Mouse (Mus musculus) intestine, embryonic 16.5 days (tissue): ENCODE measurements around the gene Ticrr. TPM values are rescaled to one million over a fixed set of nuclear protein-coding genes. Genes with fewer than 3 reads are reported as not detected.

ENCODE experiments used
- ATAC-seq: fragments of 200-750 bp; cut with Nextera tagmentation; 2 replicates; pipeline ENCODE4 v1.8.0; 2017; ENCODE audit warnings: moderate TSS enrichment, moderate library complexity
- H3K27ac ChIP-seq: fragments of 300-500 bp; sonication (generic); 2 replicates; pipeline ENCODE4 v1.5.1; 2014; ENCODE audit warnings: mild to moderate bottlenecking, low read length
- H3K27me3 ChIP-seq: fragments of 300-500 bp; sonication (generic); replicated peaks from 2 replicates; pipeline ENCODE4 v1.6.1; 2014; ENCODE audit warnings: low read length, control low read depth, mixed read lengths; ENCODE audit not compliant: control insufficient read depth, insufficient read depth
- H3K36me3 ChIP-seq: fragments of 300-500 bp; sonication (generic); 2 replicates; pipeline ENCODE4 v1.6.1; 2014; ENCODE audit warnings: low read length, control low read depth; ENCODE audit not compliant: control insufficient read depth, insufficient read depth
- H3K4me1 ChIP-seq: fragments of 300-500 bp; sonication (generic); 2 replicates; pipeline ENCODE4 v1.6.1; 2014; ENCODE audit warnings: low read length, control low read depth, mixed read lengths; ENCODE audit not compliant: control insufficient read depth, insufficient read depth
- H3K4me2 ChIP-seq: fragments of 300-500 bp; sonication (generic); 2 replicates; pipeline ENCODE4 v1.6.1; 2014; ENCODE audit warnings: low read depth, low read length, control low read depth
- H3K4me3 ChIP-seq: fragments of 300-500 bp; sonication (generic); 2 replicates; pipeline ENCODE4 v1.5.1; 2014; ENCODE audit warnings: mild to moderate bottlenecking, low read length
- H3K9ac ChIP-seq: fragments of 300-500 bp; sonication (generic); 2 replicates; pipeline ENCODE4 v1.6.1; 2014; ENCODE audit warnings: low read depth, low read length
- H3K9me3 ChIP-seq: fragments of 300-500 bp; sonication (generic); 2 replicates; pipeline ENCODE4 v1.6.1; 2016; ENCODE audit warnings: low read length, control low read depth; ENCODE audit not compliant: control insufficient read depth
- whole genome bisulfite sequencing: fragments of 180-500 bp; shearing (Covaris S2); extraction: QIAGEN DNeasy Blood & Tissue Kit; methylation state at CpG from one replicate; pipeline ENCODE4 v1.1.7; 2014; 5-methylcytosine and 5-hydroxymethylcytosine counted together
- polyA plus RNA-seq: library from polyadenylated mRNA; unstranded; fragments of >200 nt; fragmentation: Nextera tagmentation; extraction: Ambion mirVana; gene quantifications from 2 replicates; pipeline ENCODE4 v1.2.1, GENCODE M21; 2015

The Ticrr gene
- polyA plus RNA-seq, 1 experiment from 2014 or later: 4.5 TPM

GRCm38 (mm10) chr7:79666690-79667089 lies 6.7 kb downstream of the Ticrr start:
- peaks cover 10% of the 10 kb centered on the region; the same call in 1 of the 2 replicates for H3K4me1 ChIP-seq
- H3K27ac ChIP-seq: no peak overlapping the region
- ATAC-seq: no peak
- no peaks in the 10 kb centered on the region for H3K27me3 ChIP-seq
- no peaks in the 10 kb centered on the region for H3K9me3 ChIP-seq
- no peak overlapping the region for H3K4me3 ChIP-seq
- peaks cover 17% of the 10 kb centered on the region; the same call in 1 of the 2 replicates for H3K36me3 ChIP-seq
- no peak overlapping the region for H3K9ac ChIP-seq
- no peak overlapping the region for H3K4me2 ChIP-seq

- no peak overlapping the region for H3K4me2 ChIP-seq
- no peak for ATAC-seq
- no peak overlapping the region for H3K27ac ChIP-seq
- no peak overlapping the region for H3K4me3 ChIP-seq
- H3K9ac ChIP-seq: no peak overlapping the region
- no peaks in the 10 kb centered on the region for H3K4me1 ChIP-seq
- WGBS: 94% methylated on average over 4 of the region's 4 CpGs
- H3K36me3 ChIP-seq: peaks cover 24% of the 10 kb centered on the region; the same call in 1 of the 2 replicates
- no peaks in the 10 kb centered on the region for H3K27me3 ChIP-seq
- no peaks in the 10 kb centered on the region for H3K9me3 ChIP-seq
Observed at GRCm38 (mm10) chr7:79670900-79671604, 11.1 kb downstream of the Ticrr start.

GRCm38 (mm10) chr7:79679186-79679585 lies 19.2 kb downstream of the Ticrr start:
- peaks cover 11% of the 10 kb centered on the region for H3K36me3 ChIP-seq
- H3K4me3 ChIP-seq: no peak overlapping the region
- no peak overlapping the region for H3K27ac ChIP-seq
- no peaks in the 10 kb centered on the region for H3K27me3 ChIP-seq
- ATAC-seq: no peak
- H3K9me3 ChIP-seq: no peaks in the 10 kb centered on the region
- H3K4me1 ChIP-seq: no peaks in the 10 kb centered on the region
- no peak overlapping the region for H3K9ac ChIP-seq
- H3K4me2 ChIP-seq: no peak overlapping the region

- 96% methylated on average over 2 of the region's 2 CpGs for WGBS
Observed at GRCm38 (mm10) chr7:79680231-79680630, 20.2 kb downstream of the Ticrr start.

GRCm38 (mm10) chr7:79696495-79696894 lies 36.5 kb downstream of the Ticrr start:
- Histone ChIP-seq H3K4me1 (no peaks in the 10 kb centered on the region), H3K4me3 (no peak overlapping the region), H3K36me3 (peaks cover 28% of the 10 kb centered on the region), H3K27me3 (no peaks in the 10 kb centered on the region), H3K27ac (no peak overlapping the region), H3K9ac (no peak overlapping the region), H3K4me2 (no peak overlapping the region), H3K9me3 (no peaks in the 10 kb centered on the region)
- no peak for ATAC-seq
- 85% methylated on average over 8 of the region's 8 CpGs for WGBS

More at GRCm38 (mm10) chr7:79680231-79680630, 20.2 kb downstream of the Ticrr start:
- Histone ChIP-seq H3K27ac (no peak overlapping the region), H3K9me3 (no peaks in the 10 kb centered on the region), H3K4me2 (no peak overlapping the region), H3K4me1 (no peaks in the 10 kb centered on the region), H3K9ac (no peak overlapping the region), H3K27me3 (no peaks in the 10 kb centered on the region), H3K4me3 (no peak overlapping the region), H3K36me3 (peaks cover 11% of the 10 kb centered on the region)
- no peak for ATAC-seq

- WGBS: 79% methylated on average over 16 of the region's 16 CpGs
- no peaks in the 10 kb centered on the region for H3K9me3 ChIP-seq
- no peak overlapping the region for H3K9ac ChIP-seq
- no peaks in the 10 kb centered on the region for H3K4me1 ChIP-seq
- no peak for ATAC-seq
- H3K27me3 ChIP-seq: no peaks in the 10 kb centered on the region
- H3K36me3 ChIP-seq: peaks cover 8% of the 10 kb centered on the region; the same call in 1 of the 2 replicates
- H3K4me2 ChIP-seq: no peak overlapping the region
- H3K4me3 ChIP-seq: no peak overlapping the region
- H3K27ac ChIP-seq: no peak overlapping the region
Observed at GRCm38 (mm10) chr7:79702755-79703154, 42.8 kb downstream of the Ticrr start.

- ATAC-seq: no peak
- Histone ChIP-seq H3K9me3 (no peaks in the 10 kb centered on the region), H3K36me3 (peaks cover 3% of the 10 kb centered on the region; the same call in 1 of the 2 replicates), H3K27ac (no peak overlapping the region), H3K27me3 (0 out of 2 replicates have a peak, but pooled peaks cover 5% of the 10 kb centered on the region), H3K4me1 (0 out of 2 replicates have a peak, but pooled peaks cover 2% of the 10 kb centered on the region), H3K4me2 (no peak overlapping the region), H3K9ac (no peak overlapping the region), H3K4me3 (no peak overlapping the region)
- WGBS: 90% methylated on average over 5 of the region's 5 CpGs
Observed at GRCm38 (mm10) chr7:79705210-79705609, 45.2 kb downstream of the Ticrr start.

- H3K9me3 ChIP-seq: no peaks in the 10 kb centered on the region
- H3K4me2 ChIP-seq: peak overlapping the region; percentile 78
- 0 out of 2 replicates have a peak, but pooled peaks cover 7% of the 10 kb centered on the region for H3K27me3 ChIP-seq
- H3K4me1 ChIP-seq: peaks cover 8% of the 10 kb centered on the region; the same call in 1 of the 2 replicates
- H3K27ac ChIP-seq: no peak overlapping the region
- peak overlapping the region; percentile 66 for H3K9ac ChIP-seq
- ATAC-seq: peak; percentile 67
- peak overlapping the region; percentile 50 for H3K4me3 ChIP-seq
- no peaks in the 10 kb centered on the region for H3K36me3 ChIP-seq
- 6% methylated on average over 53 of the region's 55 CpGs for WGBS
Observed at GRCm38 (mm10) chr7:79710130-79710607, 50.2 kb downstream of the Ticrr start.

GRCm38 (mm10) chr7:79710831-79711230 lies 50.8 kb downstream of the Ticrr start:
- Histone ChIP-seq H3K4me1 (peaks cover 9% of the 10 kb centered on the region), H3K27me3 (0 out of 2 replicates have a peak, but pooled peaks cover 7% of the 10 kb centered on the region), H3K4me3 (no peak overlapping the region; the same call in 1 of the 2 replicates), H3K4me2 (no peak overlapping the region), H3K36me3 (no peaks in the 10 kb centered on the region), H3K9ac (no peak overlapping the region), H3K27ac (no peak overlapping the region), H3K9me3 (no peaks in the 10 kb centered on the region)
- WGBS: 57% methylated on average over 17 of the region's 17 CpGs
- no peak for ATAC-seq
